Mouse (Mus musculus) midbrain, embryonic 12.5 days (tissue): Measurements from ENCODE around the gene Polr1c. TPM values are rescaled to one million over a fixed set of nuclear protein-coding genes. Genes with fewer than 3 reads are reported as not detected.

Experiments used
- ATAC-seq: fragments of 200-750 bp; cut with Nextera tagmentation; 2 replicates; pipeline ENCODE4 v1.8.0; 2017; ENCODE audit warnings: low read depth, moderate TSS enrichment, moderate library complexity; ENCODE audit not compliant: low FRiP score
- H3K27ac ChIP-seq: fragments of 300-500 bp; sonication (generic); replicated peaks from 2 replicates; pipeline ENCODE4 v1.5.1; 2016; ENCODE audit warnings: mild to moderate bottlenecking
- H3K27me3 ChIP-seq: fragments of 300-500 bp; sonication (generic); 2 replicates; pipeline ENCODE4 v1.6.1; 2016; ENCODE audit warnings: mild to moderate bottlenecking
- H3K36me3 ChIP-seq: fragments of 300-500 bp; sonication (generic); 2 replicates; pipeline ENCODE4 v1.6.1; 2016
- H3K4me1 ChIP-seq: fragments of 300-500 bp; sonication (generic); 2 replicates; pipeline ENCODE4 v1.6.1; 2016
- H3K4me2 ChIP-seq: fragments of 300-500 bp; sonication (generic); replicated peaks from 2 replicates; pipeline ENCODE4 v1.6.1; 2016; ENCODE audit warnings: mild to moderate bottlenecking, moderate library complexity
- H3K4me3 ChIP-seq: fragments of 300-500 bp; sonication (generic); 2 replicates; pipeline ENCODE4 v1.5.1; 2016; ENCODE audit warnings: mild to moderate bottlenecking
- H3K9ac ChIP-seq: fragments of 300-500 bp; sonication (generic); replicated peaks from 2 replicates; pipeline ENCODE4 v1.6.1; 2016; ENCODE audit warnings: mild to moderate bottlenecking, moderate library complexity
- H3K9me3 ChIP-seq: fragments of 300-500 bp; sonication (generic); 2 replicates; pipeline ENCODE4 v1.6.1; 2016; ENCODE audit warnings: mild to moderate bottlenecking
- WGBS: fragments of 180-500 bp; shearing (Covaris S2); methylation state at CpG from one replicate; pipeline ENCODE4 v1.1.7; 2016; 5-methylcytosine and 5-hydroxymethylcytosine counted together
- polyA plus RNA-seq: library from polyadenylated mRNA; unstranded; fragments of >200 nt; fragmentation: Nextera tagmentation; extraction: Ambion mirVana; gene quantifications from 2 replicates; pipeline ENCODE4 v1.2.1, GENCODE M21; 2016

The Polr1c gene
- polyA plus RNA-seq, 1 experiment from 2014 or later: 96.6 TPM

DNA sequence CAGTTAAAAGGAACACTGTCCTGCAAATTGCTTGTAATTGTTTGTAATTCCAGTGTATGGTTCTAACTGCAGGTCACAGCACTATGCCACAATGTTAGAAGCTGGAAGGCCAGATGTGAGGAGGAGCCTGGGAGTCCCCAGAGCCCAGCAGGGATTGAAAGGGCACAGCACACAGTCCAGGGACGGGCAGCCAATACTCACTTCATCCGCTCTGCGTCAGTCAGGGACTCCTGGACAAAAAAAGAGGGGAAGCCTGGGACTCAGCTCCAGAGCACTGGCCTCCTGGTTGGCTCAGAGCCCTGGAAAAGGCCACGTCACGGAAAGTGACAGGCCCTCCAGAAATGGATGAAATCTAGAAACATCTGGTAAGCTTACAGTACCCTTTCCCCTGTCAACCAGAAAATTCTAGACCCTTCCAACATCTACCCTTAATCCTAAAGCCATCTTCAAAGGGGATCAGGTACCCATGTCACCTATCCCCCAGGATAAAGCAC is 14.4 kb upstream of the Polr1c start:
- no peaks in the 10 kb centered on the region for H3K27me3 ChIP-seq
- peaks cover 84% of the 10 kb centered on the region for H3K36me3 ChIP-seq
- no peaks in the 10 kb centered on the region for H3K9me3 ChIP-seq
- no peak overlapping the region for H3K4me3 ChIP-seq
- H3K27ac ChIP-seq: no peak overlapping the region
- no peak overlapping the region for H3K4me2 ChIP-seq
- H3K9ac ChIP-seq: no peak overlapping the region
- no peaks in the 10 kb centered on the region for H3K4me1 ChIP-seq
- no peak for ATAC-seq
- 89% methylated on average over 5 of the region's 5 CpGs for WGBS

DNA sequence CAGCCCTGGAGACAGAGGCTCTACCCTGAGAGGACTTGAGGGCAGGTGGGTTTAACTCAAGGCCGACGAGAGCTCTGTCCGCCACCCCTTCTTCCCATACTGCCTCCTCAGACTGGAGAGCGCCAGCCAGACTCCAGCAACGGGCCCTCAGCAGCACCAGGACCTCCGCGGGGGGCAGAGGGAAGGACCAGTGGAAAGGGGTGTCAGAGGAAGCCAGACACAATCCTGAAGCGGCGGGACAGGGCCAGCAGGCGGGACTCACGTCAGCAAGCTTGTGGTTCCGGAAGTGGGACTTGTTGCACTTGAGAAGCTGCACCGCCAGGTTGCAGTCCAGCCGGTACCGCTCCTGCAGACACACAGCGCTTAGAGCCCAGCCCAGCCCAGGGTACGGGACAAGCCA is 11.8 kb upstream of the Polr1c start:
- Histone ChIP-seq H3K36me3 (peaks cover 79% of the 10 kb centered on the region), H3K4me2 (no peak overlapping the region), H3K9me3 (no peaks in the 10 kb centered on the region), H3K27ac (no peak overlapping the region), H3K27me3 (peaks cover 17% of the 10 kb centered on the region), H3K4me3 (no peak overlapping the region), H3K4me1 (peaks cover 9% of the 10 kb centered on the region), H3K9ac (no peak overlapping the region)
- WGBS: 92% methylated on average over 17 of the region's 17 CpGs
- no peak for ATAC-seq

DNA sequence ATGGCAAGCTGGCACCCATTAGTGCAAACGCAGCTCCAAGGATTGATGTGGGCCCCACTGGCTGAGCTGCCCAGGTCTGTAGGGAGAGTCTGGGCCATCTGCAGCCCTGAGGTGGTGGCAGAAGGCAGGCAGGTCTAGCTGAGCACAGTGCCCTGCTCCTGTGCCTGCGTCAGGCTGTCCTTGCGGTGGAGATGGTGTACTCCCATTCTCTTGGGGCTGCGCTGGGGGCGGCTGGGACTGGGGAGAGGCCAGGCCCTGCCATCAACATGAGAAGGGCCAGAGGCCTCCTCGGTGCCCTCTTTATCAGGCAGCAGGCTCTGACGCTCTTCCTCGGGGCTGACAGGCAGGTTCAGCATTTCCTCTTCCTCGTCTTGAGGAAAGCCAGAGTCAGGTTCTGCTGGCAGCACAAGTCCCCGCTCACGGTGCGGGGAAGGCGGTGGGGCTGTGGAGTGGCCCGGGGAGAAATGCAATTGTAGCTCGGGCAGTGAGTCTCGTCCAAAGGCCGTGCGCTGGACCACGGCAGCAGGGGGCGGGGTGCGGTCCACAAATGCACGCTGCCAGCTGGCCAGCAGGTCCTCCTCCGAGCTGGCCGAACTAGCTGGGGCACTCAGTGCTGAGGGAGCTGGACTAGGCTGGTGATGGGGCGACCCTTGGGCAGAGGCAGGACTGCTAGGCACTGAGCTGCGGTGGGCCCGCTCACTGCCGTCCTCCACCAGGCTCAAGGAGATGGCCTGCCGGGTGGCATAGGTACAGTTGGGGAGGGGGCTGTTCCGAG is 10.6 kb upstream of the Polr1c start:
- Histone ChIP-seq H3K27ac (no peak overlapping the region), H3K4me3 (no peak overlapping the region), H3K27me3 (peaks cover 21% of the 10 kb centered on the region), H3K36me3 (peaks cover 67% of the 10 kb centered on the region), H3K9ac (no peak overlapping the region), H3K4me2 (no peak overlapping the region), H3K4me1 (peaks cover 15% of the 10 kb centered on the region), H3K9me3 (no peaks in the 10 kb centered on the region)
- no peak for ATAC-seq
- WGBS: 89% methylated on average over 30 of the region's 30 CpGs

DNA sequence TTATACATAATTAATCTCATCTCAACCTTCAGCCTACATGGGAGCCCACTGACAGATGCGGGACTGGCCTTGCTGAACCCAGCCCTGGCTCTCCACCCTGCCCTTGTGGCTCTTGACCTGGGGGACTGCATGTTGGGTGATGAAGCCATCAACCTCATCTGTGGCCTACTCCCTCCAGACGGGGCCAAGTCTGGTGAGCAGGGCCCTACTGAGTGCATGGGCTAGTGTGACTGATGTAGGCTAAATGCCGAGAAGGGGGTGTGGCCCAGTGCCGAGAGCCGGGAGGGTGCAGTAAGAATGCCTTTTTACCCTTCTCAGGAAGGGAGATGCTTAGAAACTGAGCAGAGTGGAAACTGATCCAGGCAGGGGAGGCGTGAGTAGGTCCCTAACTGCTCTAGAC is 7.3 kb upstream of the Polr1c start:
- 32% methylated on average over 6 of the region's 6 CpGs for WGBS
- no peaks in the 10 kb centered on the region for H3K9me3 ChIP-seq
- no peak for ATAC-seq
- H3K27me3 ChIP-seq: peaks cover 21% of the 10 kb centered on the region
- H3K4me1 ChIP-seq: peaks cover 20% of the 10 kb centered on the region
- H3K9ac ChIP-seq: peak overlapping the region; percentile 20; the same call in 1 of the 2 replicates
- H3K27ac ChIP-seq: no peak overlapping the region
- H3K4me2 ChIP-seq: peak overlapping the region; percentile 98
- peak overlapping the region; percentile 76 for H3K4me3 ChIP-seq
- peaks cover 55% of the 10 kb centered on the region for H3K36me3 ChIP-seq

DNA sequence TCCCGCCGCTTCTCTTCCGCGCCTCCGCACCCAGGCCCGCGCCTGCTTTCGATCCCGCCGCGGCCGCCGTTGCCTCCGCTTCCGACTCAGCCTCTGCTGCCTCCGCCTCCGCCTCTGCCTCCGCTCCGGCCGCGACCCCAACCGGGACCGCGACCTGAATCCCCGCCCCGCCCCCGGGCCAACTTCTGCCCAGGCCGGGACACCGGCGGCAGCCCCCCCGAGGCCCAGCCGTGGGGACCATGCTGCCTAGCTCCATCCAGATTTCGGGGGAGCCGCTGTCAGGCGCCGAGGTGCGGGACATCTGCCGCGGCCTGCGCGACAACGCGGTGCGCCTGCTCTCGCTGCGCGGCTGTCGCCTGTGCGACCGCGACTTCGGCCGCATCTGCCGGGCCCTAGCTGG is 6.3 kb upstream of the Polr1c start:
- ATAC-seq: peak; percentile 45; the same call in 1 of the 2 replicates
- H3K27ac ChIP-seq: peak overlapping the region; percentile 69; the same call in 1 of the 2 replicates
- H3K4me2 ChIP-seq: peak overlapping the region; percentile 98
- peak overlapping the region; percentile 76 for H3K4me3 ChIP-seq
- peaks cover 23% of the 10 kb centered on the region for H3K4me1 ChIP-seq
- peak overlapping the region; percentile 75 for H3K9ac ChIP-seq
- H3K27me3 ChIP-seq: peaks cover 21% of the 10 kb centered on the region
- under 1% methylated on average over 44 of the region's 54 CpGs for WGBS
- no peaks in the 10 kb centered on the region for H3K9me3 ChIP-seq
- peaks cover 53% of the 10 kb centered on the region for H3K36me3 ChIP-seq

DNA sequence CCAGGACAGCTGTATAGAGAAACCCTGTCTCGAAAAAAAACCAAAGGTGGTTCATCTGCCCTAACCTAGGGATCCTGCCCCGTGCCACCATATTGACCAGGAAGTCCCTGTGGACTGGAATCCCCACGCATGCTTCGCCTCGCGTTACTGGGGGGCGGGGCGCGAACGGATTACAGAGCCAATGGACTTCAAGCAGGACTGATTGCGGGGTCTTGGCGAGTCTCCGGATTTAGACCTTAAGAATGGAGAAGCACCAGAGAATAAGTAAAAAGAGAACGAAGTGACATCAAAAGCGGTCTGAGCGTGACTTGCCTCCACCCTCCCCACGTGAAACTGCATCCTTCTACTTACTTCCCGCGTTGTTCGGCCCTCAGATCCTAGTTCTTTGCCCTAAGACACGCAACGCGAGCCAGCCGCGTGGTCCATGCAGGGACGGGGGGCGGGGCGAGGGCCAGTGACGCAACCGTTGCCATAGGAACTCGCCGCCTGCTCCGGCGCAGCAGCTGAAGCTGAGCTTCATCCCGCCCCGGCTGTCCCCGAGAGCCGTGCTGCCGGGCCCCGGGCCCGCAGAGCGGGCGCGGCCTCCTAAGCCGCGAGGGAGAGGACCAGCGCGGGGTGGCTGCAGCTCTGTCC is 5.7 kb upstream of the Polr1c start, which contains the start of gene Lrrc73:
Gene Lrrc73 (plus strand): TSS at position 80 of the 633 bp plus-strand sequence.
- 2% methylated on average over 42 of the region's 48 CpGs for WGBS
- H3K27ac ChIP-seq: peak within 1 kb of the TSS; percentile 69; the same call in 1 of the 2 replicates
- no peaks in the 10 kb centered on the region for H3K9me3 ChIP-seq
- peak within 1 kb of the TSS; percentile 75 for H3K9ac ChIP-seq
- H3K4me1 ChIP-seq: peaks cover 28% of the 10 kb centered on the region
- peak within 1 kb of the TSS; percentile 76 for H3K4me3 ChIP-seq
- ATAC-seq: peak; percentile 84
- peaks cover 21% of the 10 kb centered on the region for H3K27me3 ChIP-seq
- H3K4me2 ChIP-seq: peak within 1 kb of the TSS; percentile 98
- peaks cover 50% of the 10 kb centered on the region for H3K36me3 ChIP-seq

DNA sequence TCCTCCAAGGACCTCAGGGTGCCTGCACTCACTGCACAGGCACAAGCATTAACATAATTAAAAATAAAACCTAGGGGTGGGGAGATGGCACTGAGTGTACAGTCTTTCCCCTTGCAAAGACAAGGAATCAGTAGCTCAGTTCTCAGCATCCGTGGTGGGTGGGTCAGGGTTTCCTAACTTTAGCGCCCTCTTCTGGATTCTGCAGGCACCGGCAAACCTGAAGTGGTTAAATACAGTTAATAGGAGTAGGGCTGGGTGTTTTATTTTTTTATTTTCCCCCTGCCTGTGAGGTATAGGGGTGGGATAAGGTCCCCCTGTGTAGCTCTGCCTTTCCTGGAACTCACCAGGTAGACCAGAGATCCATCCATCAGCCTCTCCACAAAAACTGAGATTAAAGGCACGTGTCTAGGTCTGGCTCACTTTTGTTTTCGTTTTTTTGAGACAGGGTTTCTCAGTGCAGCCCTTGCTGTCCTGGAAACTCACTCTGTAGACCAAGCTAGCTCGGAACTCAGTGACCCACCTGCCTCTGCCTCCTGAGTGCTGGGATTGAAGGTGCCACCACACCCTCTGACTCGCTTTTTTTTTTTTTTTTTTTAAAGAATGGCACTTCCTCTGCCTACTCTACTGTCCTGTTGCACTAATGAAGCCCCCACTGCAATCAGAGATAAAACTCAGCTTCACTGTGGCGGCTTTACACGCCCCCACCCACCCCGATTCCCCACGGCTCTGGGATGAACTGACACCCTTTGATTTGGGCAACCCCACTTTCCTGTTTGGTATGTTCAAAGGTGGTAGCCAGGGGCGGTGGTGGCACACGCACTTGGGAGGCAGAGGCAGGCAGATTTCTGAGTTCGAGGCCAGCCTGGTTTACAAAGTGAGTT is 5.0 kb upstream of the Polr1c start:
- Histone ChIP-seq H3K4me3 (peak overlapping the region; percentile 76; the same call in 1 of the 2 replicates), H3K4me2 (peak overlapping the region; percentile 98), H3K4me1 (peaks cover 29% of the 10 kb centered on the region), H3K27me3 (peaks cover 21% of the 10 kb centered on the region), H3K27ac (no peak overlapping the region), H3K9ac (no peak overlapping the region; the same call in 1 of the 2 replicates), H3K36me3 (peaks cover 44% of the 10 kb centered on the region), H3K9me3 (no peaks in the 10 kb centered on the region)
- ATAC-seq: no peak
- WGBS: 54% methylated on average over 14 of the region's 14 CpGs

DNA sequence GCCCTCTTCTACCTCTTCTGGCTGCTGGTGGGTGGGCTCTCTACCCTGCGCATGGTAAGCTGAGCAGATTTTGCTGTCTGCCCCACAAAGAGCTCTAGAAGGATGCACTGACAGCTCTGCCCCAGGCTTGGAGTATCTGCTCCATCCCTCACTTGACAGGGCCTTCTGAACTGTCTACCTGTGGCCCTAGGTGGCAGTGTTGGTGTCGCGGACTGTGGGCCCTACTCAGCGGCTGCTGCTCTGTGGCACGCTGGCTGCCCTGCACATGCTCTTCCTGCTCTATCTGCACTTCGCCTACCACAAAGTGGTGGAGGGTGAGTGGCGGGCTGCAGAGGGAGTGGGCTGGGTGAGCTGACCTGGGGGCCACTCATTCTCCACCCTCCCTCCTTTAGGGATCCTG is 3.3 kb upstream of the Polr1c start:
- Histone ChIP-seq H3K4me3 (no peak overlapping the region), H3K9ac (no peak overlapping the region), H3K9me3 (no peaks in the 10 kb centered on the region), H3K4me1 (peaks cover 39% of the 10 kb centered on the region), H3K27me3 (peaks cover 17% of the 10 kb centered on the region), H3K4me2 (no peak overlapping the region), H3K27ac (no peak overlapping the region), H3K36me3 (peaks cover 34% of the 10 kb centered on the region)
- 87% methylated on average over 7 of the region's 7 CpGs for WGBS
- no peak for ATAC-seq

DNA sequence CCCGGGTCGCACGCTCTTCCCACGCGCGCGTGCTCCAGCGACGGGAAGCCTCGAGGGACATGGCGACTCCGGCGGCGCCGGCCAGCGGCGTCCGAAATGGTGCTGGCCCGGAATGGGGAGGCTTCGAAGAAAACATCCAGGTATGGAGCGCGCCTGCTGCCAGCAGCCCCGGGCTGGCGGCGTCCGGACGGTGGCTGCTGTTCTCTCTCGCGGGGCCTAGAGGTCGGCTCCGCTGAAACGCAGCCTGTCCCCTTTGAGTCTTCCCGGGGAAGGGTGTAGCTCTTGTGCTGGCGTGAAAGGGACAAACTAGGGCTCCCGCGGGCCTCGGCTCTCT is 302 bp upstream of the Polr1c start:
- H3K4me3 ChIP-seq: peak overlapping the region; percentile 95
- no peaks in the 10 kb centered on the region for H3K9me3 ChIP-seq
- H3K9ac ChIP-seq: peak overlapping the region; percentile 97
- H3K4me1 ChIP-seq: peaks cover 21% of the 10 kb centered on the region
- H3K27me3 ChIP-seq: no peaks in the 10 kb centered on the region
- WGBS: under 1% methylated on average over 37 of the region's 37 CpGs
- no peak for ATAC-seq
- H3K4me2 ChIP-seq: peak overlapping the region; percentile 95
- H3K27ac ChIP-seq: peak overlapping the region; percentile 77
- H3K36me3 ChIP-seq: peaks cover 64% of the 10 kb centered on the region

DNA sequence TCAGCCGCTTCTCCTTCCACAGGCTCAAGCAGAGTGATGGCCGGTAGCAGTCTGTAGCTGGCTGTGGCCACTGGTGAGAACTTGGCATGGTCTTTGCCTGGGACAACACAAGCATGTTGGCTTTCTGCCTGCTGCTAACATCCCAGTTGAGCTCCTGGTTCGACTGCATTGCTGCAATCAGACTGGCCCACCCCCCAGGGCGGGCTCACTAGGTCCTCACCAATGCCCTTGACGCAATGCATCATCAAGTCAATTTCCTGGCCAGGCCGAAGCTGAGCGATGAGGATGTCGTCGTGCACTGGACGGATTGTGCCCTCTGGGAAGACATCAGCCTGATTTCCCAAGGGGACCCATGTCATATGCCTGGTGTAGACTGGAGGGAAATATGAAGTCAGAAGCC is 3.3 kb downstream of the Polr1c start:
- no peak overlapping the region for H3K4me3 ChIP-seq

DNA sequence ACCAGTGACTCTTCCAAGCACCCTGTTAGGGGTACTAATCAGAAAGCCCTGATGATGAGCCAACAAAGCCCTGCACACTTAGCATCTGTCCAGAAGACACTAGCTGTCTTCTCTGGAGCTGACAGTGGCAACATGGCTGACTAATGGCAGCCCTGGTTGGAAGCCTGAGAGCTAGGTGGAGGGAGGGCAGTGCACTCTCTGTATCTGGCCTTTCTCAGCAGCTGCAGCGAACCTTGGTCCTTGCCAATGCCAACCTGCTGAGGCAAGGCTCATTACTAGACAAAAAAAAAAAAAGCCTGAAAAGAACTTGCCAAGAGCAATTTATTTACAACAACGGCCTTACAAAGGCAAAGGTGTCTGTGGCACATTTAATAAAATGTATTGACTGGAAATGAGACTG is 4.2 kb downstream of the Polr1c start:
- no peak for ATAC-seq
- Histone ChIP-seq H3K4me2 (no peak overlapping the region), H3K4me1 (peaks cover 11% of the 10 kb centered on the region), H3K36me3 (peaks cover 76% of the 10 kb centered on the region), H3K9ac (no peak overlapping the region), H3K27ac (no peak overlapping the region), H3K4me3 (no peak overlapping the region), H3K9me3 (no peaks in the 10 kb centered on the region), H3K27me3 (no peaks in the 10 kb centered on the region)
- WGBS: 76% methylated on average over 2 of the region's 2 CpGs

More for the DNA sequence above, 3.3 kb downstream of the Polr1c start:
- Histone ChIP-seq H3K9me3 (no peaks in the 10 kb centered on the region), H3K27ac (no peak overlapping the region), H3K9ac (no peak overlapping the region), H3K4me2 (no peak overlapping the region), H3K27me3 (no peaks in the 10 kb centered on the region), H3K4me1 (peaks cover 19% of the 10 kb centered on the region), H3K36me3 (peaks cover 73% of the 10 kb centered on the region)
- 86% methylated on average over 10 of the region's 10 CpGs for WGBS
- no peak for ATAC-seq
